Mouse (Mus musculus) megakaryocyte-erythroid progenitor cell, adult 5-6 weeks (primary cell): Measurements from ENCODE around the gene Bloc1s3. TPM values are rescaled to one million over a fixed set of nuclear protein-coding genes. Genes with fewer than 3 reads are reported as not detected.

ENCODE experiments used
- ATAC-seq: replicated peaks from 2 replicates; pipeline ENCODE4 v1.8.0; 2016; ENCODE audit warnings: mild to moderate bottlenecking, inconsistent platforms; ENCODE audit not compliant: severe bottlenecking, poor library complexity, low FRiP score, low TSS enrichment
- total RNA-seq, 2 experiments: library from RNA; stranded (forward) in 1 of 2; stranded (reverse) in 1 of 2; fragments of 200-1000, 215-1000 nt in 1 of 2; fragments of >200 nt in 1 of 2; fragmentation: Nextera tagmentation in 1 of 2; gene quantifications; 2 replicates each; pipeline ENCODE4 v1.2.3; 2014 to 2017

Bloc1s3 gene
- total RNA-seq, 2 experiments from 2014 or later: 3.4 to 3.6 TPM

DNA sequence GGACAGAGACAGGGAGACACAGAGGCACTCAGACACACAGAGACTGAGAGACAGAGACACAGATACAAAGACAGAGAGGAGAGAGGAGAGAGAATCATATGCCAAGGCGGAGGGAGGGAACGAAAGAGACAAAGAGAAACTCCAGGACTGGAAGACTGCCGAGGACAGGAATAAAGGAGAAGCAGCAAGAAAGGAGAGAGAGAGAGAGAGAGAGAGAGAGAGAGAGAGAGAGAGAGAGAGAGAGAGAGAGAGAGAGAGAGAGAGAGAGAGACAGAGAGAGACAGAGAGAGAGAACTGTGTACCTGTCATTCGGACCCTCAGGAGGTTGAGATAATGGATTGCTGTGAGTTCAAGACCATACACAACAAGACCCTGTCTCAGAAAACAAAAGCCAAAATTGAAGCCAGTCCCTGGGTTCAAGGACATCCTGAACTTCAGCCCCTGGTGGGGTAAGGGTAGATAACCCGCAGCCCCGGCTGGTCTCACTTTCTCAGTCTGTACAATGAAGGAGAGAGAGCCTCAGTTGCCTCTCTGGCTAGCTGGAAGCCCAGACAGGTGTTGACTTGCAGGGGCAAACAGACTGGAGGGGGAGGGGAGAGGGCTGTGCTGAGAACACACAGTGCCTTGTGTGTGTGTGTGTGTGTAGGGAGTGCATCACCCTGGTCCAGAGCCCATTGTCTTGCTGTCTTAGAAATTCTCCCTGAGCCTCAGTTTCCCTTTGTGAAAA is 48.9 kb downstream of the Bloc1s3 start:
- ATAC-seq: no peak; the same call in 1 of the 2 replicates

- ATAC-seq: peak; percentile 58
Measured at GRCm38 (mm10) chr7:19458591-19459111, 49.5 kb downstream of the Bloc1s3 start, which contains the start of gene Mark4. Mark4 (minus strand) TSS chr7:19458821.

- peak; percentile 44 for ATAC-seq
Measured at GRCm38 (mm10) chr7:19458072-19458486, 50.1 kb downstream of the Bloc1s3 start.

GRCm38 (mm10) chr7:19457414-19458071 is 50.6 kb downstream of the Bloc1s3 start:
- peak; percentile 31; the same call in 1 of the 2 replicates for ATAC-seq

DNA sequence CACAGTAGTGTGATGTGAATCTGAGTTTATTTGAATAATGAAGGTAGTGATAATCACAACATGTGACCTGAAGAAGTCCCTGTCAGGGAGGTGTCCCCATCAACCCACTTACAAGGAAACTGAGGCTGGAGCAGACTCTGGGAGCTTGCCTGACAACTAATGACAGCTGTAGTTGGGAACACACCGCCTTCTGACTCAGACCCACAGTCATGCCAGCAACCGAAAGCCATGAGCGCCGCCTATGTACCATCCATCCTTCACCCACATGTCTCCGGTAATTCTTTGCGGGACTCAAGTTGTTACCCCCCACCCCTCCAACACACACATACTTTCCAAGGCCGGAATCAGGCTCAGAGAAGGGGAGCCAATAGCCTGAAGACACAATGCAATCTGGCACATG is 51.5 kb downstream of the Bloc1s3 start:
- ATAC-seq: no peak

- ATAC-seq: no peak
Measured at GRCm38 (mm10) chr7:19455819-19456495, 52.2 kb downstream of the Bloc1s3 start.

- no peak for ATAC-seq
Measured at GRCm38 (mm10) chr7:19455186-19455585, 53.0 kb downstream of the Bloc1s3 start.

Other genes starting within 250 kb of the Bloc1s3 start
- gene Vasp, start 236.6 kb downstream of the Bloc1s3 start, total RNA-seq (2014; fragmentation: Nextera tagmentation): 19.3 and 34.8 TPM in 2 replicates
- 27.9 and 53.7 TPM in 2 replicates for gene Vasp, start 236.6 kb downstream of the Bloc1s3 start, total RNA-seq (2017)
- not detected in 2 replicates for gene Ppm1n, start 228.3 kb downstream of the Bloc1s3 start, total RNA-seq (2014; fragmentation: Nextera tagmentation)
- gene Ppm1n, start 228.3 kb downstream of the Bloc1s3 start, total RNA-seq (2017): not detected in 2 replicates
- gene Rtn2, start 225.7 kb downstream of the Bloc1s3 start, total RNA-seq (2014; fragmentation: Nextera tagmentation): not detected in 2 replicates
- not detected in 2 replicates for gene Rtn2, start 225.7 kb downstream of the Bloc1s3 start, total RNA-seq (2017)
- 4.2 and 4.8 TPM in 2 replicates for gene Fosb, start 198.3 kb downstream of the Bloc1s3 start, total RNA-seq (2014; fragmentation: Nextera tagmentation)
- gene Fosb, start 198.3 kb downstream of the Bloc1s3 start, total RNA-seq (2017): 52.4 and 77.0 TPM in 2 replicates
- gene Ercc1, start 163.6 kb downstream of the Bloc1s3 start, total RNA-seq (2014; fragmentation: Nextera tagmentation): 31.3 and 51.5 TPM in 2 replicates
- gene Ercc1, start 163.6 kb downstream of the Bloc1s3 start, total RNA-seq (2017): 19.8 and 23.8 TPM in 2 replicates
- gene Cd3eap, start 148.9 kb downstream of the Bloc1s3 start, total RNA-seq (2014; fragmentation: Nextera tagmentation): 17.2 and 36.6 TPM in 2 replicates
- 34.9 and 47.7 TPM in 2 replicates for gene Cd3eap, start 148.9 kb downstream of the Bloc1s3 start, total RNA-seq (2017)
- gene Ppp1r13l, start 148.6 kb downstream of the Bloc1s3 start, total RNA-seq (2014; fragmentation: Nextera tagmentation): 4.3 and 6.5 TPM in 2 replicates
- 0.30 TPM in 1 of 2 replicates, not detected in the other for gene Ppp1r13l, start 148.6 kb downstream of the Bloc1s3 start, total RNA-seq (2017)
- gene Ercc2, start 126.4 kb downstream of the Bloc1s3 start, total RNA-seq (2014; fragmentation: Nextera tagmentation): 27.7 and 39.0 TPM in 2 replicates
- gene Ercc2, start 126.4 kb downstream of the Bloc1s3 start, total RNA-seq (2017): 18.7 and 21.2 TPM in 2 replicates
- not detected in 2 replicates for gene Klc3, start 104.3 kb downstream of the Bloc1s3 start, total RNA-seq (2014; fragmentation: Nextera tagmentation)
- 0.61 TPM in 1 of 2 replicates, not detected in the other for gene Klc3, start 104.3 kb downstream of the Bloc1s3 start, total RNA-seq (2017)
- not detected in 2 replicates for gene Ckm, start 103.6 kb downstream of the Bloc1s3 start, total RNA-seq (2014; fragmentation: Nextera tagmentation)
- 0.80 TPM in 1 of 2 replicates, not detected in the other for gene Ckm, start 103.6 kb downstream of the Bloc1s3 start, total RNA-seq (2017)
- gene Mark4, start 49.5 kb downstream of the Bloc1s3 start, total RNA-seq (2014; fragmentation: Nextera tagmentation): 7.8 and 11.3 TPM in 2 replicates
- gene Mark4, start 49.5 kb downstream of the Bloc1s3 start, total RNA-seq (2017): 3.0 and 3.1 TPM in 2 replicates
- 1.7 and 2.3 TPM in 2 replicates for gene Exoc3l2, start 45.0 kb downstream of the Bloc1s3 start, total RNA-seq (2014; fragmentation: Nextera tagmentation)
- gene Exoc3l2, start 45.0 kb downstream of the Bloc1s3 start, total RNA-seq (2017): 1.0 and 1.5 TPM in 2 replicates
- gene Trappc6a, start within 50 bp of the Bloc1s3 start, total RNA-seq (2014; fragmentation: Nextera tagmentation): 89.3 and 96.3 TPM in 2 replicates
- gene Trappc6a, start within 50 bp of the Bloc1s3 start, total RNA-seq (2017): 22.6 and 23.6 TPM in 2 replicates
- 0.20 TPM in 1 of 2 replicates, not detected in the other for gene Nkpd1, start 9.5 kb upstream of the Bloc1s3 start, total RNA-seq (2014; fragmentation: Nextera tagmentation)
- not detected in 2 replicates for gene Nkpd1, start 9.5 kb upstream of the Bloc1s3 start, total RNA-seq (2017)
- gene Ppp1r37, start 54.7 kb upstream of the Bloc1s3 start, total RNA-seq (2014; fragmentation: Nextera tagmentation): 27.7 and 37.2 TPM in 2 replicates
- gene Ppp1r37, start 54.7 kb upstream of the Bloc1s3 start, total RNA-seq (2017): 14.6 and 14.7 TPM in 2 replicates
- 0.47 and 4.2 TPM in 2 replicates for gene Zfp296, start 68.9 kb upstream of the Bloc1s3 start, total RNA-seq (2014; fragmentation: Nextera tagmentation)
- gene Zfp296, start 68.9 kb upstream of the Bloc1s3 start, total RNA-seq (2017): 3.2 and 3.9 TPM in 2 replicates
- 60.3 and 70.0 TPM in 2 replicates for gene Gemin7, start 69.2 kb upstream of the Bloc1s3 start, total RNA-seq (2014; fragmentation: Nextera tagmentation)
- gene Gemin7, start 69.2 kb upstream of the Bloc1s3 start, total RNA-seq (2017): 24.1 and 25.1 TPM in 2 replicates
- gene Clasrp, start 96.1 kb upstream of the Bloc1s3 start, total RNA-seq (2014; fragmentation: Nextera tagmentation): 44.9 and 53.1 TPM in 2 replicates
- gene Clasrp, start 96.1 kb upstream of the Bloc1s3 start, total RNA-seq (2017): 33.9 and 48.3 TPM in 2 replicates
- gene Relb, start 121.1 kb upstream of the Bloc1s3 start, total RNA-seq (2014; fragmentation: Nextera tagmentation): 3.8 TPM in 1 of 2 replicates, not detected in the other
- 0.47 and 0.69 TPM in 2 replicates for gene Relb, start 121.1 kb upstream of the Bloc1s3 start, total RNA-seq (2017)
- 45.9 and 70.1 TPM in 2 replicates for gene Clptm1, start 156.7 kb upstream of the Bloc1s3 start, total RNA-seq (2014; fragmentation: Nextera tagmentation)
- gene Clptm1, start 156.7 kb upstream of the Bloc1s3 start, total RNA-seq (2017): 31.1 and 37.3 TPM in 2 replicates
- not detected in 2 replicates for gene Apoc2, start 169.6 kb upstream of the Bloc1s3 start, total RNA-seq (2014; fragmentation: Nextera tagmentation)
- gene Apoc2, start 169.6 kb upstream of the Bloc1s3 start, total RNA-seq (2017): not detected in 2 replicates
- not detected in 2 replicates for gene Gm44805, start 173.1 kb upstream of the Bloc1s3 start, total RNA-seq (2014; fragmentation: Nextera tagmentation)
- not detected in 2 replicates for gene Gm44805, start 173.1 kb upstream of the Bloc1s3 start, total RNA-seq (2017)
- not detected in 2 replicates for gene Apoc4, start 173.1 kb upstream of the Bloc1s3 start, total RNA-seq (2014; fragmentation: Nextera tagmentation)
- gene Apoc4, start 173.1 kb upstream of the Bloc1s3 start, total RNA-seq (2017): not detected in 2 replicates
- gene Apoc1, start 184.3 kb upstream of the Bloc1s3 start, total RNA-seq (2014; fragmentation: Nextera tagmentation): 2.3 and 3.6 TPM in 2 replicates
- 15.4 TPM in 1 of 2 replicates, not detected in the other for gene Apoc1, start 184.3 kb upstream of the Bloc1s3 start, total RNA-seq (2017)
- 113 and 140 TPM in 2 replicates for gene Apoe, start 190.8 kb upstream of the Bloc1s3 start, total RNA-seq (2014; fragmentation: Nextera tagmentation)
- 556 and 867 TPM in 2 replicates for gene Apoe, start 190.8 kb upstream of the Bloc1s3 start, total RNA-seq (2017)
- gene Tomm40, start 207.1 kb upstream of the Bloc1s3 start, total RNA-seq (2014; fragmentation: Nextera tagmentation): 111 and 140 TPM in 2 replicates
- 44.6 and 64.9 TPM in 2 replicates for gene Tomm40, start 207.1 kb upstream of the Bloc1s3 start, total RNA-seq (2017)
- gene Nectin2, start 242.1 kb upstream of the Bloc1s3 start, total RNA-seq (2014; fragmentation: Nextera tagmentation): 2.2 and 6.0 TPM in 2 replicates
- gene Nectin2, start 242.1 kb upstream of the Bloc1s3 start, total RNA-seq (2017): 3.9 and 12.3 TPM in 2 replicates